Mouse (Mus musculus) neural tube, embryonic 12.5 days (tissue): Measurements from ENCODE around the gene Fan1. TPM values are rescaled to one million over a fixed set of nuclear protein-coding genes. Genes with fewer than 3 reads are reported as not detected.
A peak's percentile ranks its signal among the peaks of the same experiment; 100 is the strongest.

Source experiments
- ATAC-seq: fragments of 200-750 bp; cut with Nextera tagmentation; 2 replicates; pipeline ENCODE4 v1.8.0; 2017; ENCODE audit warnings: low read depth, mild to moderate bottlenecking, moderate TSS enrichment, moderate library complexity; ENCODE audit not compliant: low FRiP score
- H3K27ac ChIP-seq: fragments of 300-500 bp; sonication (generic); 2 replicates; pipeline ENCODE4 v1.5.1; 2016
- H3K27me3 ChIP-seq: fragments of 300-500 bp; sonication (generic); replicated peaks from 2 replicates; pipeline ENCODE4 v1.6.1; 2016; ENCODE audit warnings: mild to moderate bottlenecking
- H3K36me3 ChIP-seq: fragments of 300-500 bp; sonication (generic); 2 replicates; pipeline ENCODE4 v1.6.1; 2016; ENCODE audit warnings: mild to moderate bottlenecking
- H3K4me1 ChIP-seq: fragments of 300-500 bp; sonication (generic); 2 replicates; pipeline ENCODE4 v1.6.1; 2016
- H3K4me2 ChIP-seq: fragments of 300-500 bp; sonication (generic); replicated peaks from 2 replicates; pipeline ENCODE4 v1.6.1; 2016; ENCODE audit warnings: mild to moderate bottlenecking
- H3K4me3 ChIP-seq: fragments of 300-500 bp; sonication (generic); 2 replicates; pipeline ENCODE4 v1.5.1; 2016
- H3K9ac ChIP-seq: fragments of 300-500 bp; sonication (generic); 2 replicates; pipeline ENCODE4 v1.6.1; 2016; ENCODE audit warnings: mild to moderate bottlenecking
- H3K9me3 ChIP-seq: fragments of 300-500 bp; sonication (generic); 2 replicates; pipeline ENCODE4 v1.6.1; 2016; ENCODE audit warnings: mild to moderate bottlenecking
- WGBS: fragments of 180-500 bp; shearing (Covaris S2); methylation state at CpG from one replicate; pipeline ENCODE4 v1.1.7; 2016; 5-methylcytosine and 5-hydroxymethylcytosine counted together
- polyA plus RNA-seq: library from polyadenylated mRNA; unstranded; fragments of >200 nt; fragmentation: Nextera tagmentation; extraction: Ambion mirVana; gene quantifications from 2 replicates; pipeline ENCODE4 v1.2.1, GENCODE M21; 2016

Gene Fan1
- 6.8 and 8.5 TPM in 2 replicates for polyA plus RNA-seq

GRCm38 (mm10) chr7:64373830-64374562, at the start of gene Fan1:
Fan1 (minus strand) TSS chr7:64374095.
- H3K27me3 ChIP-seq = no peaks in the 10 kb centered on the region
- H3K4me2 ChIP-seq = peak within 1 kb of the TSS; percentile 63
- H3K9ac ChIP-seq = peak within 1 kb of the TSS; percentile 52
- 5% methylated on average over 27 of the region's 27 CpGs for WGBS
- peak within 1 kb of the TSS; percentile 57 for H3K4me3 ChIP-seq
- H3K9me3 ChIP-seq = no peaks in the 10 kb centered on the region
- peak within 1 kb of the TSS; percentile 78 for H3K27ac ChIP-seq
- H3K36me3 ChIP-seq = peaks cover 35% of the 10 kb centered on the region
- H3K4me1 ChIP-seq = peaks cover 6% of the 10 kb centered on the region; the same call in 1 of the 2 replicates
- peak; percentile 96 for ATAC-seq

GRCm38 (mm10) chr7:64403989-64404388, 30.1 kb upstream of the Fan1 start:
- no peak overlapping the region for H3K27ac ChIP-seq
- no peaks in the 10 kb centered on the region for H3K9me3 ChIP-seq
- WGBS = 92% methylated on average over 8 of the region's 8 CpGs
- H3K4me2 ChIP-seq = no peak overlapping the region
- H3K27me3 ChIP-seq = no peaks in the 10 kb centered on the region
- no peak overlapping the region for H3K9ac ChIP-seq
- no peaks in the 10 kb centered on the region for H3K4me1 ChIP-seq
- no peaks in the 10 kb centered on the region for H3K36me3 ChIP-seq
- ATAC-seq = no peak
- no peak overlapping the region for H3K4me3 ChIP-seq

- H3K4me1 ChIP-seq = no peaks in the 10 kb centered on the region
- H3K4me2 ChIP-seq = no peak overlapping the region
- WGBS = 92% methylated on average over 4 of the region's 4 CpGs
- no peak overlapping the region for H3K4me3 ChIP-seq
- no peaks in the 10 kb centered on the region for H3K27me3 ChIP-seq
- H3K9me3 ChIP-seq = no peaks in the 10 kb centered on the region
- no peak overlapping the region for H3K9ac ChIP-seq
- no peak overlapping the region for H3K27ac ChIP-seq
- no peaks in the 10 kb centered on the region for H3K36me3 ChIP-seq
- ATAC-seq = no peak
Observed at GRCm38 (mm10) chr7:64402452-64402851, 28.6 kb upstream of the Fan1 start.

- Histone ChIP-seq H3K27ac (no peak overlapping the region), H3K9ac (no peak overlapping the region), H3K9me3 (no peaks in the 10 kb centered on the region), H3K4me3 (no peak overlapping the region), H3K4me2 (no peak overlapping the region), H3K36me3 (no peaks in the 10 kb centered on the region), H3K4me1 (no peaks in the 10 kb centered on the region), H3K27me3 (no peaks in the 10 kb centered on the region)
- WGBS = 98% methylated on average over 1 of the region's 1 CpGs
- no peak for ATAC-seq
Observed at GRCm38 (mm10) chr7:64400725-64401124, 26.8 kb upstream of the Fan1 start.

GRCm38 (mm10) chr7:64392819-64393151, 18.9 kb upstream of the Fan1 start:
- ATAC-seq = no peak
- Histone ChIP-seq H3K9ac (peak overlapping the region; percentile 62), H3K9me3 (no peaks in the 10 kb centered on the region), H3K27me3 (no peaks in the 10 kb centered on the region), H3K4me2 (peak overlapping the region; percentile 95), H3K4me1 (peaks cover 9% of the 10 kb centered on the region; the same call in 1 of the 2 replicates), H3K36me3 (peaks cover 16% of the 10 kb centered on the region), H3K4me3 (peak overlapping the region; percentile 58), H3K27ac (peak overlapping the region; percentile 27; the same call in 1 of the 2 replicates)
- WGBS = 2% methylated on average over 15 of the region's 15 CpGs

- H3K9me3 ChIP-seq = no peaks in the 10 kb centered on the region
Observed at GRCm38 (mm10) chr7:64392122-64392818, 18.4 kb upstream of the Fan1 start, which contains the start of the genes Mphosph10 and Mcee. Mphosph10 (minus strand) TSS chr7:64392268. Mcee (plus strand) TSS chr7:64392607.

GRCm38 (mm10) chr7:64391479-64391878, 17.6 kb upstream of the Fan1 start:
- H3K9me3 ChIP-seq = no peaks in the 10 kb centered on the region
- WGBS = 6% methylated on average over 8 of the region's 8 CpGs
- H3K4me1 ChIP-seq = peaks cover 9% of the 10 kb centered on the region; the same call in 1 of the 2 replicates
- peak overlapping the region; percentile 62 for H3K9ac ChIP-seq
- H3K36me3 ChIP-seq = peaks cover 23% of the 10 kb centered on the region
- no peak overlapping the region for H3K27ac ChIP-seq
- no peak for ATAC-seq
- peak overlapping the region; percentile 95 for H3K4me2 ChIP-seq
- H3K4me3 ChIP-seq = peak overlapping the region; percentile 58
- no peaks in the 10 kb centered on the region for H3K27me3 ChIP-seq

More at GRCm38 (mm10) chr7:64392122-64392818, 18.4 kb upstream of the Fan1 start, which contains the start of the genes Mphosph10 and Mcee:
- under 1% methylated on average over 54 of the region's 54 CpGs for WGBS
- peaks cover 9% of the 10 kb centered on the region; the same call in 1 of the 2 replicates for H3K4me1 ChIP-seq
- H3K36me3 ChIP-seq = peaks cover 17% of the 10 kb centered on the region
- ATAC-seq = peak; percentile 99
- H3K27me3 ChIP-seq = no peaks in the 10 kb centered on the region
- peak within 1 kb of the TSS; percentile 95 for H3K4me2 ChIP-seq
- peak within 1 kb of the TSS; percentile 27; the same call in 1 of the 2 replicates for H3K27ac ChIP-seq
- peak within 1 kb of the TSS; percentile 58 for H3K4me3 ChIP-seq
- H3K9ac ChIP-seq = peak within 1 kb of the TSS; percentile 62

- H3K27me3 ChIP-seq = no peaks in the 10 kb centered on the region
- H3K36me3 ChIP-seq = peaks cover 35% of the 10 kb centered on the region
- no peaks in the 10 kb centered on the region for H3K9me3 ChIP-seq
- peak overlapping the region; percentile 63 for H3K4me2 ChIP-seq
- WGBS = 15% methylated on average over 18 of the region's 18 CpGs
- H3K4me3 ChIP-seq = peak overlapping the region; percentile 57
- peak overlapping the region; percentile 52 for H3K9ac ChIP-seq
- peaks cover 6% of the 10 kb centered on the region; the same call in 1 of the 2 replicates for H3K4me1 ChIP-seq
- ATAC-seq = peak; percentile 55
- H3K27ac ChIP-seq = peak overlapping the region; percentile 78
Observed at GRCm38 (mm10) chr7:64373147-64373829, 607 bp downstream of the Fan1 start.

- Histone ChIP-seq H3K27me3 (no peaks in the 10 kb centered on the region), H3K4me3 (no peak overlapping the region), H3K4me2 (no peak overlapping the region), H3K9ac (no peak overlapping the region), H3K4me1 (peaks cover 6% of the 10 kb centered on the region; the same call in 1 of the 2 replicates), H3K27ac (no peak overlapping the region), H3K36me3 (peaks cover 26% of the 10 kb centered on the region), H3K9me3 (no peaks in the 10 kb centered on the region)
- no peak for ATAC-seq
- whole genome bisulfite sequencing = 91% methylated on average over 23 of the region's 23 CpGs
Observed at GRCm38 (mm10) chr7:64371940-64372878, 1.7 kb downstream of the Fan1 start.

GRCm38 (mm10) chr7:64369841-64370240, 4.1 kb downstream of the Fan1 start:
- Histone ChIP-seq H3K4me1 (peaks cover 6% of the 10 kb centered on the region; the same call in 1 of the 2 replicates), H3K9me3 (no peaks in the 10 kb centered on the region), H3K27me3 (no peaks in the 10 kb centered on the region), H3K4me2 (no peak overlapping the region), H3K4me3 (no peak overlapping the region), H3K27ac (no peak overlapping the region), H3K36me3 (peaks cover 20% of the 10 kb centered on the region), H3K9ac (no peak overlapping the region)
- WGBS = 82% methylated on average over 6 of the region's 6 CpGs
- ATAC-seq = no peak

GRCm38 (mm10) chr7:64365863-64366262, 8.0 kb downstream of the Fan1 start:
- Histone ChIP-seq H3K27me3 (no peaks in the 10 kb centered on the region), H3K4me2 (no peak overlapping the region), H3K4me1 (no peaks in the 10 kb centered on the region), H3K4me3 (no peak overlapping the region), H3K27ac (no peak overlapping the region), H3K9me3 (no peaks in the 10 kb centered on the region), H3K36me3 (peaks cover 57% of the 10 kb centered on the region), H3K9ac (no peak overlapping the region)
- WGBS = 96% methylated on average over 5 of the region's 5 CpGs
- ATAC-seq = no peak
